In the genomic region with DNA sequence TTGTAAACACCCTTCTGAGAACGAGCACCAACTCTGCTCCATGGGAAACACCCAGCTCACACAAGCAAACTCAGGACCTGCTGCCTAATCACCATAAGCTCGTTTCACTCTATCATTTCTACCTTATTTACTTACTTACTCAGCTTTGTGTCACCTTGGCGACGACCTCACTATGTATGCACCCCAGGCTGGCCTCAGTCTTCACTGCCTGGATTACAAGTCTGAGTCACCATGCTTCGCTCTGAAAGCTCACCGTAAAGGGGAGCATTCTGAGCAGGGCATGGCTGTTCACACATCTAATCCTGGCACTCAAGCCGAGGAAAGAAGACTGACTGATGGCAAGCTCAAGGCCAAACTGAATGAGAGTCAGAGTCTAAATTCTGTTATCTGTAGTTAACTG, we compare ENCODE assay signal across 13 mouse cellular contexts. TPM values are rescaled to one million over a fixed set of nuclear protein-coding genes. Genes with fewer than 3 reads are reported as not detected.
DNase-seq lines count a peak whose midpoint lies in the region; ATAC-seq and TF ChIP-seq lines count a peak whose summit lies in the region.
"Had no signal": no experiment of that assay in that cellular context is flagged by ENCODE, and none has a peak within 500 bp of the region (broad histone marks: within the 10 kb centered on the region; RNA-seq: fewer than 3 reads in every experiment).

No protein-coding gene starts in this region.

- DNase-seq in embryo, embryonic 10 days (ENCODE audit: low spot score) = peak; percentile 3
- DNase-seq in embryo, embryonic 11 days = no peak
- no peak for DNase-seq in lung, postnatal 4 days
- DNase-seq in CH12.LX (ENCODE audit: extremely low read depth) = peak; percentile 29
- peak; percentile 36 for DNase-seq in brain, adult 2 months (ENCODE audit: low read depth, low spot score)
- no peak for DNase-seq in spleen, postnatal 36 days (ENCODE audit: low spot score in 2 of 2)
- DNase-seq: cerebellum, postnatal 36 days had no signal

- dilution Hi-C loops in CH12.LX (cut with MboI; ENCODE audit: extremely low pct_ligation_motif_present, extremely low pct_unique_long_range_greater_than_20kb, low sequenced_read_pairs) = no loop called here

- H3K27ac ChIP-seq in lung, embryonic 15.5 days = no peak overlapping the region
- H3K27ac ChIP-seq in CH12.LX (ENCODE audit: insufficient read depth, low read depth) = no peak overlapping the region
- H3K27ac ChIP-seq: hindbrain, embryonic 14.5 days; limb, embryonic 15.5 days; neural tube, embryonic 15.5 days had no signal

- no peaks in the 10 kb centered on the region for H3K27me3 ChIP-seq in lung, embryonic 15.5 days
- H3K27me3 ChIP-seq in CH12.LX (replicated peaks) = no peaks in the 10 kb centered on the region
- H3K27me3 ChIP-seq: limb, embryonic 15.5 days; neural tube, embryonic 15.5 days had no signal

- H3K36me3 ChIP-seq in lung, embryonic 15.5 days = peaks cover 77% of the 10 kb centered on the region
- H3K36me3 ChIP-seq in CH12.LX (replicated peaks in 1 of 2; ENCODE audit: control insufficient read depth in 1 of 2, insufficient read depth in 1 of 2, low read length in 1 of 2) = peaks cover 46 to 90% of the 10 kb centered on the region in 2 experiments

- no peak for TF ChIP-seq RAD21 in CH12.LX (IDR thresholded peaks at IDR 0.05; ENCODE audit: low read depth, low read length)

- no peak for TF ChIP-seq EP300 in CH12.LX (IDR thresholded peaks at IDR 0.05; ENCODE audit: low read length)

- no peaks in the 10 kb centered on the region for H3K9me3 ChIP-seq in lung, embryonic 15.5 days
- H3K9me3 ChIP-seq in CH12.LX (replicated peaks; ENCODE audit: low read length) = no peaks in the 10 kb centered on the region
- H3K9me3 ChIP-seq: limb, embryonic 15.5 days; neural tube, embryonic 15.5 days had no signal

- no peaks in the 10 kb centered on the region for H3K4me1 ChIP-seq in lung, embryonic 15.5 days
- H3K4me1 ChIP-seq in CH12.LX (ENCODE audit: control insufficient read depth in 1 of 2, insufficient read depth in 2 of 2) = peaks cover 0 to 29% of the 10 kb centered on the region in 2 experiments; a peak in 2 of 4 replicates
- H3K4me1 ChIP-seq: limb, embryonic 15.5 days; neural tube, embryonic 15.5 days had no signal

- 0 out of 2 replicates have a peak, but pooled peaks have one; percentile 23 for ATAC-seq in lung, embryonic 15.5 days (ENCODE audit: borderline replicate concordance, extremely low read depth, low FRiP score, low TSS enrichment)
- no peak for ATAC-seq in cerebellum, adult (ENCODE audit: insufficient number of reproducible peaks, low FRiP score, low TSS enrichment)
- ATAC-seq: activated CD4-positive, CD25-positive, alpha-beta regulatory T cell, adult 4 months had no signal

- in situ Hi-C loops in CH12.LX (cut with MboI; ENCODE audit: low pct_ligation_motif_present, low pct_unique_long_range_greater_than_20kb, low sequenced_read_pairs) = no loop called here

- no peak overlapping the region for H3K4me3 ChIP-seq in lung, embryonic 15.5 days
- H3K4me3 ChIP-seq in CH12.LX (replicated peaks in 1 of 3; ENCODE audit: low read depth in 2 of 3, low read length in 2 of 3, poor library complexity in 1 of 3) = no peak overlapping the region
- H3K4me3 ChIP-seq: limb, embryonic 15.5 days; neural tube, embryonic 15.5 days had no signal

- no peak for TF ChIP-seq CTCF in CH12.LX (conservative IDR thresholded peaks at IDR 0.05 in 1 of 2, IDR thresholded peaks at IDR 0.05 in 1 of 2; ENCODE audit: low read depth in 2 of 2, low read length in 2 of 2)

- 64% methylated on average over 7 of the region's 7 CpGs for whole genome bisulfite sequencing in lung, embryonic 15.5 days

- no peaks in the 10 kb centered on the region for H3K79me2 ChIP-seq in CH12.LX (replicated peaks; ENCODE audit: control insufficient read depth, extremely low read depth, insufficient read depth, poor library complexity, severe bottlenecking)

- TF ChIP-seq POLR2A in CH12.LX (IDR thresholded peaks at IDR 0.05; ENCODE audit: low read depth, low read length) = no peak

- no peak overlapping the region for H3K4me2 ChIP-seq in lung, embryonic 15.5 days
- no peak overlapping the region for H3K4me2 ChIP-seq in CH12.LX (ENCODE audit: insufficient read depth, low read depth, poor library complexity, severe bottlenecking)
- H3K4me2 ChIP-seq: hindbrain, embryonic 14.5 days; limb, embryonic 15.5 days; neural tube, embryonic 15.5 days had no signal

- H3K9ac ChIP-seq in lung, embryonic 15.5 days = no peak overlapping the region
- no peak overlapping the region for H3K9ac ChIP-seq in CH12.LX (ENCODE audit: insufficient read depth, low read depth)
- H3K9ac ChIP-seq: hindbrain, embryonic 14.5 days; limb, embryonic 15.5 days; neural tube, embryonic 15.5 days had no signal

TF ChIP-seq in CH12.LX, 34 proteins besides CTCF, POLR2A, EP300 and RAD21:
- TF ChIP-seq MYC (IDR thresholded peaks at IDR 0.05; ENCODE audit: low read depth, low read length) (no peak), ZKSCAN1 (IDR thresholded peaks at IDR 0.05; ENCODE audit: borderline replicate concordance, low read depth, low read length) (no peak), POLR2AphosphoS2 (IDR thresholded peaks at IDR 0.05; ENCODE audit: low read depth, low read length) (no peak), ETS1 (conservative IDR thresholded peaks at IDR 0.05; ENCODE audit: low read depth, low read length) (no peak)

RNA-seq across cellular contexts. Expression of a gene that starts 12.5 kb away (rescaled TPM):
- 63.0 and 66.7 TPM in 2 replicates for polyA plus RNA-seq in lung, embryonic 15.5 days (2015; fragmentation: Nextera tagmentation; extraction: Ambion mirVana)
- 0.04 TPM in 2 replicates for total RNA-seq in CH12.LX (2012; rRNA removed)
- 0.04 and 0.05 TPM in 2 replicates for total RNA-seq in CH12.LX (2014; rRNA removed)
- polyA plus RNA-seq in CH12.LX (2012; ENCODE audit: insufficient read length, low read depth) = 0.06 and 0.18 TPM in 2 replicates
- polyA plus RNA-seq: activated CD4-positive, CD25-positive, alpha-beta regulatory T cell, adult 4 months had no signal

RNA-seq across cellular contexts. Expression of a gene that starts 13.5 kb away (rescaled TPM):
- 154 and 164 TPM in 2 replicates for polyA plus RNA-seq in lung, embryonic 15.5 days (2015; fragmentation: Nextera tagmentation; extraction: Ambion mirVana)
- total RNA-seq in CH12.LX (2012; rRNA removed) = 32.8 and 38.5 TPM in 2 replicates
- 153 and 159 TPM in 2 replicates for total RNA-seq in CH12.LX (2014; rRNA removed)
- 54.9 and 56.8 TPM in 2 replicates for polyA plus RNA-seq in CH12.LX (2012; ENCODE audit: insufficient read length, low read depth)

RNA-seq across cellular contexts. Expression of a gene that starts 57.7 kb away (rescaled TPM):
- 10.7 and 11.4 TPM in 2 replicates for polyA plus RNA-seq in lung, embryonic 15.5 days (2015; fragmentation: Nextera tagmentation; extraction: Ambion mirVana)
- total RNA-seq in CH12.LX (2012; rRNA removed) (36.3 and 37.4 TPM in 2 replicates), CH12.LX (2014; rRNA removed) (26.5 and 30.2 TPM in 2 replicates)
- polyA plus RNA-seq in CH12.LX (2012; ENCODE audit: insufficient read length, low read depth) = 42.2 and 49.7 TPM in 2 replicates

Comparison
In these comparisons a context has a peak if more than half of its experiments do, and no peak if none do; other contexts are left out.
1. DNase-seq: peak in embryo, embryonic 10 days (single experiment), CH12.LX (single experiment) and brain, adult 2 months (single experiment); none in embryo, embryonic 11 days (single experiment), lung, postnatal 4 days (0 of 2) and spleen, postnatal 36 days (0 of 2).
2. RNA of a gene that starts 12.5 kb away (polyA plus RNA-seq): 63.0 to 66.7 TPM in lung, embryonic 15.5 days; 0.06 to 0.18 TPM in CH12.LX; every median in the first group is over 10 times any median in the second.